Mouse (Mus musculus): ENCODE measurements around the gene Olfr862. TPM values are rescaled to one million over a fixed set of nuclear protein-coding genes. Genes with fewer than 3 reads are reported as not detected.

Olfr862 gene
- not detected for polyA plus RNA-seq (2014; fragmentation: Illumina TruSeq; extraction: RNeasy Lipid Tissue Mini Kit (QIAGEN cat#74804); ENCODE audit: low replicate concordance)

GRCm38 (mm10) chr9:19887904-19888303, at the start of gene Olfr862:
Olfr862 (minus strand) TSS chr9:19888004.

GRCm38 (mm10) chr9:19916565-19916964, 28.8 kb upstream of the Olfr862 start, which contains the start of gene Olfr77:
Olfr77 (plus strand) TSS chr9:19916865.

GRCm38 (mm10) chr9:19849647-19850046, 38.2 kb downstream of the Olfr862 start, which contains the start of gene Olfr860:
Olfr860 (minus strand) TSS chr9:19849747.

Other genes starting within 250 kb of the Olfr862 start
- gene Olfr857, start 178.6 kb downstream of the Olfr862 start, polyA plus RNA-seq (2014; fragmentation: Illumina TruSeq; extraction: RNeasy Lipid Tissue Mini Kit (QIAGEN cat#74804); ENCODE audit: low replicate concordance) = not detected
- not detected for gene Olfr58, start 107.7 kb downstream of the Olfr862 start, polyA plus RNA-seq (2014; fragmentation: Illumina TruSeq; extraction: RNeasy Lipid Tissue Mini Kit (QIAGEN cat#74804); ENCODE audit: low replicate concordance)
- gene Olfr859, start 83.1 kb downstream of the Olfr862 start, polyA plus RNA-seq (2014; fragmentation: Illumina TruSeq; extraction: RNeasy Lipid Tissue Mini Kit (QIAGEN cat#74804); ENCODE audit: low replicate concordance) = not detected
- not detected for gene Olfr860, start 38.3 kb downstream of the Olfr862 start, polyA plus RNA-seq (2014; fragmentation: Illumina TruSeq; extraction: RNeasy Lipid Tissue Mini Kit (QIAGEN cat#74804); ENCODE audit: low replicate concordance)
- not detected for gene Olfr77, start 28.9 kb upstream of the Olfr862 start, polyA plus RNA-seq (2014; fragmentation: Illumina TruSeq; extraction: RNeasy Lipid Tissue Mini Kit (QIAGEN cat#74804); ENCODE audit: low replicate concordance)
- gene Olfr866, start 140.0 kb upstream of the Olfr862 start, polyA plus RNA-seq (2014; fragmentation: Illumina TruSeq; extraction: RNeasy Lipid Tissue Mini Kit (QIAGEN cat#74804); ENCODE audit: low replicate concordance) = not detected
- gene Olfr867, start 169.6 kb upstream of the Olfr862 start, polyA plus RNA-seq (2014; fragmentation: Illumina TruSeq; extraction: RNeasy Lipid Tissue Mini Kit (QIAGEN cat#74804); ENCODE audit: low replicate concordance) = not detected
- not detected for gene Olfr868, start 210.6 kb upstream of the Olfr862 start, polyA plus RNA-seq (2014; fragmentation: Illumina TruSeq; extraction: RNeasy Lipid Tissue Mini Kit (QIAGEN cat#74804); ENCODE audit: low replicate concordance)
- not detected for gene Olfr869, start 241.0 kb upstream of the Olfr862 start, polyA plus RNA-seq (2014; fragmentation: Illumina TruSeq; extraction: RNeasy Lipid Tissue Mini Kit (QIAGEN cat#74804); ENCODE audit: low replicate concordance)